Mouse (Mus musculus) kidney, adult 2 months (tissue): ENCODE results near the gene Hspbap1. TPM values are rescaled to one million over a fixed set of nuclear protein-coding genes. Genes with fewer than 3 reads are reported as not detected.

Source experiments
- DNase-seq: peaks from one replicate; pipeline ENCODE4 v3.0.0; 2021
- H3K27ac ChIP-seq: fragments of 200-500 bp; 2 replicates; pipeline ENCODE4 v1.5.1; 2012; ENCODE audit warnings: low read depth, low read length, control low read depth, inconsistent platforms; ENCODE audit not compliant: insufficient read depth
- H3K27me3 ChIP-seq: fragments of 200-500 bp; replicated peaks from 2 replicates; pipeline ENCODE4 v1.6.1; 2012; ENCODE audit warnings: mild to moderate bottlenecking, moderate library complexity, low read length, inconsistent platforms; ENCODE audit not compliant: control insufficient read depth, insufficient read depth
- H3K36me3 ChIP-seq: fragments of 200-500 bp; 2 replicates; pipeline ENCODE4 v1.6.1; 2012; ENCODE audit warnings: mild to moderate bottlenecking, moderate library complexity, low read length, inconsistent platforms; ENCODE audit not compliant: control insufficient read depth, insufficient read depth
- H3K4me1 ChIP-seq: fragments of 200-500 bp; 2 replicates; pipeline ENCODE4 v1.6.1; 2011; ENCODE audit warnings: low read length; ENCODE audit not compliant: control insufficient read depth, insufficient read depth
- H3K4me3 ChIP-seq: fragments of 200-500 bp; 2 replicates; pipeline ENCODE4 v1.5.1; 2011; ENCODE audit warnings: mild to moderate bottlenecking, low read depth, low read length, control low read depth; ENCODE audit not compliant: insufficient read depth
- CTCF ChIP-seq: fragments of 200-500 bp; conservative IDR thresholded peaks from 2 replicates; pipeline ENCODE4 v1.5.1; 2011; ENCODE audit warnings: low read depth, mild to moderate bottlenecking, control low read depth, low read length, moderate library complexity, mixed read lengths; ENCODE audit not compliant: insufficient read depth, insufficient read length
- POLR2A ChIP-seq: fragments of 200-500 bp; IDR thresholded peaks from one replicate; pipeline ENCODE4 v1.6.1; 2011; ENCODE audit warnings: low read depth, low read length, control low read depth
- WGBS: fragments of 180-500 bp; shearing (Covaris S2); methylation state at CpG from one replicate; pipeline ENCODE4 v1.1.7; 2018; 5-methylcytosine and 5-hydroxymethylcytosine counted together
- polyA plus RNA-seq: library from polyadenylated mRNA; depleted of rRNA; stranded (reverse); fragments of >200 nt; gene quantifications from 2 replicates; pipeline ENCODE4 v1.2.3, GENCODE M21; 2012

Gene Hspbap1
- polyA plus RNA-seq, 1 experiment, result 7.0 TPM

DNA sequence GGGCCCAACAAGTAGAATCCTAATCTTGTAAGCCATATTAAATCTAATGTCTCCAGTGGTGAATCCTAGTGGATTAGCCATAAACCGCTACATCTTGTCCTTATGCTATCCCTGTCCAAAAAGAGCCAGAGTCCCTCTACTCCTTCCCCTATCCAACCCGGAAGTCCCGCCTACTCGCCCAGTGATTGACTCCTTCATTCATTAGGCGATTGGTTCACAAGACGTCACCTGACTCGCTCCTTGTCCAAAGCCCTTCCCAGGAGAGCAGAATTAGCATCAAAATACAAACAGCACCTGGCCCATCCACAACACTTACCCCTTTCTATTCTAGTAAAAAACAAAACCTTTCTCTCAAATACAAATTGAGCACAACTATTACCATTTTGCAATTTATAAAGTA, 59.8 kb downstream of the Hspbap1 start:
- H3K27me3 ChIP-seq, result no peaks in the 10 kb centered on the region
- H3K27ac ChIP-seq, result no peak overlapping the region
- H3K4me3 ChIP-seq, result no peak overlapping the region
- no peak for TF ChIP-seq POLR2A
- no peak for TF ChIP-seq CTCF
- WGBS, result 46% methylated on average over 7 of the region's 7 CpGs
- H3K4me1 ChIP-seq, result no peaks in the 10 kb centered on the region
- no peak for DNase-seq
- H3K36me3 ChIP-seq, result peaks cover 1% of the 10 kb centered on the region; the same call in 1 of the 2 replicates

DNA sequence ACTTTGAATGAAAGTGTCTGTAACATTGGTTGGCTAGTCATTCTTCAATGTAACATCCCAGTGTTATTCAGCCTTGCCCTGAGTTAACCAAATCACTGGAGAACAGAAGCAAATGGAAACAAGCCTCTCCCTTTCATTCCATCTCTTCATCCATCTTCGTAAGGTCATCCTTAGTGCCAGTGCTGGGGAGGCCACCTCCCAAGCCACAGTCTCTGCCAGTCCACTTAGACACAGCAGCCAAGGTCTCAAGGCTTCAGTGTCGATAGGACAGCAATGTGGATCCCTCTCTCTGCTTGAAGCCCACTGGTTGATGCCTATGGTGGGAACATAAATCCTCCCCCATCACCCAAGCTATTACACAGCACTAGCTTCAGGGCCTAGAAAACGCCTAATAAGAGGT, 62.8 kb downstream of the Hspbap1 start:
- WGBS, result 87% methylated on average over 3 of the region's 3 CpGs

DNA sequence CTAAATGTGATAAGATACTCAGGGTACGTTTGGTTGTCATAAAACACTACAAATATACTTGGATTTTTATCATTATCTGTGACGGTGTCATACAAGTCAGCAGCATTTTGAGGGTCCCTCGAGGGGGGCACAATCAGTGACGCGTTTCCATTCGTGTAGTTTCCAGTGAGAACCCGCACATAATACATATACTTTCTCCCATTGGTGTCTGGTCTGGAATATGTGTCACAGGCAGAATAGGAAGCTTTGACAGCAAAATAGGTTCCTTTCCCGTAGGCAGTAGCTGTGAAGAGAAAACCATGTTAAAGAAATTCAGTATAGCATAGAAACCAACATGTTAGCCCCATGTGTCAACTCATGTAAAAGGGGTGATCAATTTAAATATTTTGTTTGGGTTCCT, 64.5 kb downstream of the Hspbap1 start:
- TF ChIP-seq POLR2A (no peak), CTCF (no peak)

More for the DNA sequence above, 62.8 kb downstream of the Hspbap1 start:
- no peak overlapping the region for H3K27ac ChIP-seq
- TF ChIP-seq CTCF, result no peak
- no peak for TF ChIP-seq POLR2A
- no peaks in the 10 kb centered on the region for H3K27me3 ChIP-seq
- H3K36me3 ChIP-seq, result no peaks in the 10 kb centered on the region
- no peak overlapping the region for H3K4me3 ChIP-seq
- no peaks in the 10 kb centered on the region for H3K4me1 ChIP-seq
- DNase-seq, result no peak

GRCm38 (mm10) chr16:35839680-35840079, 69.5 kb downstream of the Hspbap1 start:
- Histone ChIP-seq H3K36me3 (peaks cover 3% of the 10 kb centered on the region; the same call in 1 of the 2 replicates), H3K4me3 (no peak overlapping the region), H3K27me3 (no peaks in the 10 kb centered on the region; the same call in 1 of the 2 replicates), H3K4me1 (no peaks in the 10 kb centered on the region), H3K27ac (no peak overlapping the region)
- DNase-seq, result peak; percentile 69
- TF ChIP-seq POLR2A (no peak), CTCF (peak; percentile 45)
- WGBS, result 11% methylated on average over 1 of the region's 1 CpGs

More for the DNA sequence above, 64.5 kb downstream of the Hspbap1 start:
- no peak for DNase-seq
- Histone ChIP-seq H3K4me3 (no peak overlapping the region), H3K36me3 (no peaks in the 10 kb centered on the region), H3K4me1 (no peaks in the 10 kb centered on the region), H3K27ac (no peak overlapping the region), H3K27me3 (no peaks in the 10 kb centered on the region)
- WGBS, result 93% methylated on average over 8 of the region's 8 CpGs

DNA sequence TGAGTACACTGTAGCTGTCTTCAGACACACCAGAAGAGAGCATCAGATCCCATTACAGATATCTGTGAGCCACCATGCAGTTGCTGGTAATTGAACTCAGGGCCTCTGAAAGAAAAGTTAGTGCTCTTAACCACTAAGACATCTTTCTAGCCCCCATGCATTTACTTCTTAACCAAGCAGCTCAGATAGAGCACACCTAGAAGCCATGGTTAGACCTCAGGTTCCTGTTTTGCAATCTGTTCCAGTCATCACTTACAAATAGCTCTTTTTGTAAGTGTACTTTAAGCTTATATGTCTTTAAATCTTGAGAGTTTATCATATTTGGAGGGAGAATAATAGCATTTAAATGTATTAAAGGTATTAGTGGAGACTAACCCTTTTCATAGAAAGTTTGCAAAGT, 77.0 kb downstream of the Hspbap1 start:
- Histone ChIP-seq H3K4me3 (no peak overlapping the region), H3K27ac (no peak overlapping the region), H3K4me1 (no peaks in the 10 kb centered on the region), H3K27me3 (no peaks in the 10 kb centered on the region; the same call in 1 of the 2 replicates), H3K36me3 (0 out of 2 replicates have a peak, but pooled peaks cover 1% of the 10 kb centered on the region)
- TF ChIP-seq POLR2A, result no peak
- TF ChIP-seq CTCF, result no peak
- DNase-seq, result no peak

DNA sequence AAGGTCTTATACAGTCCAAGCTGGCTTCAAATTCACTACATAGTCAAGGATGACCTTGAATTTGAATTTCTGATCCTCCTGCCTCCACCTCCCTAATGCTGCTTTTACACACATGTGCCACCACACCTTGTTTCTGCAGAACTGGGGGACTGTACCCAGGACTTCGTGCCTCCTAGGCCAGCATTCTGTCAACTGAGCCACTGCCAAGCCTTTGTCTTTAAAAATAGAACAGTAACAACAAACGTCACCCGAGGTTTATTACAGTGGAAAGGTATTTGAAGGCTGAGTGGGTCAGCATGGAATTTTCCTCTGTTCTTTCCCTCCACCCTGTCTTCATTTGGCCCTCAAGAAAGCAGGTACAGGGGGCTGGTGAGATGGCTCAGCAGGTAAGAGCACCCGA, 85.7 kb downstream of the Hspbap1 start:
- 56% methylated on average over 4 of the region's 4 CpGs for WGBS
- DNase-seq, result no peak
- peaks cover 1% of the 10 kb centered on the region for H3K36me3 ChIP-seq
- H3K27ac ChIP-seq, result no peak overlapping the region
- no peak overlapping the region for H3K4me3 ChIP-seq
- H3K27me3 ChIP-seq, result no peaks in the 10 kb centered on the region
- TF ChIP-seq POLR2A, result no peak
- no peak for TF ChIP-seq CTCF
- no peaks in the 10 kb centered on the region for H3K4me1 ChIP-seq

DNA sequence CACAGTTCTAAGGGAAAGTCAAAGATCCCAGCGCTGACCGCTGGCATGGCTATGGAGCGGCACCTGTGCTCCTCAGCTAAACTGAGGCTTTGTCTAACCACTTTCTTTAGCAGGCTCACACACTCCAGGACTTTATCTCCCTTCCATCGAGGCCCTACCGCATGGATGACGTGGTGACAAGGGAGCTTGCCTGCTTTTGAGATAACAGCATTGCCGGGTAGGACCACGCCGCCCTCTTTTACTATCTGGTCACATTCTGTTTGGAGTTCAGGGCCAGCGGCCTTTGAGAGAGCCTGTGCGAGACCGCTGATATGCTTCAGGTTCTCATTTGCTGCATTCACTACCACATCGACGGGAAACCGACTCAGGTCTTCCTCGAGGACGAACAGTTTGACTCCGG, 86.6 kb downstream of the Hspbap1 start:
- Histone ChIP-seq H3K36me3 (peaks cover 1% of the 10 kb centered on the region), H3K27ac (no peak overlapping the region), H3K4me1 (no peaks in the 10 kb centered on the region), H3K27me3 (no peaks in the 10 kb centered on the region), H3K4me3 (no peak overlapping the region)
- DNase-seq, result no peak
- TF ChIP-seq CTCF (no peak), POLR2A (no peak)
- WGBS, result 94% methylated on average over 18 of the region's 18 CpGs
